Mouse (Mus musculus): ENCODE results near the gene Ntmt1. TPM values are rescaled to one million over a fixed set of nuclear protein-coding genes. Genes with fewer than 3 reads are reported as not detected.

The Ntmt1 gene
- 87.4 and 95.0 TPM in 2 replicates for polyA plus RNA-seq (2015; fragmentation: Nextera tagmentation; extraction: Ambion mirVana)

DNA sequence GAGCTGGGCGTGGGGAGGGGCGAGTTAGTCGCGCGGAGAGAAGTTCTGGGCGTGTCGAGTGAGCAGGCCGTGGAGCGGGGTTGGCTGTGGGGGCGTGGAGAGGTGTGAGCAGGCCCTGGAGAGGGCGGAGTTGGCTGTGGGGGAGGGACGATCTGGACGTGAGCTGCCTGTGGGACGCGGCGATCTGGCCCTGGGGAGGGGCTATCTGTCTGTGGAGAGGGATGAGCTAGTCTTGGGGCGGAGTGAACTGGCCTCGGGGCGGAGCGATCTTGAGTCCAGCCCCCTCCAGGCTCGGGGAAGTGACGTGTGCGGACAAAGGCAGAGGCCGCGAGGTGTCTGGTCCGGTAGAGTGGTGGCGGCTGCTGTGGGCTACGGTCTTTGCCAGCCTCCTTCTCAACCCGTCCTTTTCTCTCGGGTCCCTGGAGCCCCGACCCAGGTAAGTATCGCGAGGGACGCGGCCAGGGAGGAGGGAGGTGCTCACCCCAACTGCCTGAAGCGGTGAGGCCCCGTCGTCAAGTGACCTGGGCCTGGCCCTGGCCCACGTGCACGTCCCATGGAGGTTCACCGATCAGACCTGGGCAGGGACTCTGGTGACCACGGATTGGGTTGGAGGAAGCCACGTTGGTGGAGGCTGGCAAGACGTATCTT lies at the start of gene Ntmt1:
Gene Ntmt1, plus strand, starts transcription at position 179 of the 648 bp plus-strand sequence.

DNA sequence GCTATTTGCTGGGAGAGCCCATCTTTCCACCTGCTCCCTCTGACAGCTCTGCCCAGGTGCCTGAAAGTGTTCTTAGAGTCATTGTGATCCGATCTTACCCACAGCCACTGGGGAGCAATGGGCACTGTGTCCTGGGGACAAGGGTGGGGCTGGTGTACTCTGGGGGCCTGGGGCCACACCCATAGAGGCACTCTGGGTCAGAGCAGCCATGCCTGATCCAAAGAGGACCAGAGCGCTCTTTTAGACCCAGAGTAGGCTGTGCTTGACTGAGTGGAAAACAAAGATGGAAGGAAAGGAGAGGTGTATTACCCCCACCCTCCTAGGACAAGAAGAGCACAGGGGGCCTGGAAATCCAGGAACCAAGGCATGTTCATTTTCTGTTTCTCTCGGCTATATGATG lies 4.0 kb upstream of the Ntmt1 start, which contains the start of gene 1700001O22Rik:
Gene 1700001O22Rik, minus strand, starts transcription at position 58 of the 400 bp plus-strand sequence.

DNA sequence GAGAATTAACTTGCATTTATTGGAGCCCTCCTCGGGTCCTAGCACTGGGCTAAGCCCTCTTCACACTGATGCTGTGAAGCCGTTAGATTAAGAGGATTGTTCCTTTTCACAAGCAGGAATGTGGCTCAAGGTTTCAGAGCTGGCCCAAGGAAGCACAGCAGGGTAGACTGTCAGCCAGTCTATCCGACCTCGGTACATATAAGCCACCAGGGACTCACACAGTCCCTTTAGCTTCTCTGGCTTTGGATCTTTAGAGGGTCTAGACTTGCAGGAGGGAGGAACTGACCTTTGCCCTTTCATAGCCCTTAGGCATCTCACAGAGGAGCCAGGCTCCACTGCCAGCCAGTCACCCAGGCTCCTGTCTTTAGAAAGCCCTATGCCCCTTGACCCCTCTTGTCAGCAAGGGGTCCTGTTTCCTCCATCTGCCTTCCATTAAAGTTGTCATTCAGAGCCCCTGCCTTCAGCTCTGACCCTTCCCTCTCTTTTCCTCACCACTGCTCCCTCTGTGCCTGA lies 22.7 kb downstream of the Ntmt1 start, which contains the start of gene Asb6:
Gene Asb6, minus strand, starts transcription at position 51 of the 513 bp plus-strand sequence.

DNA sequence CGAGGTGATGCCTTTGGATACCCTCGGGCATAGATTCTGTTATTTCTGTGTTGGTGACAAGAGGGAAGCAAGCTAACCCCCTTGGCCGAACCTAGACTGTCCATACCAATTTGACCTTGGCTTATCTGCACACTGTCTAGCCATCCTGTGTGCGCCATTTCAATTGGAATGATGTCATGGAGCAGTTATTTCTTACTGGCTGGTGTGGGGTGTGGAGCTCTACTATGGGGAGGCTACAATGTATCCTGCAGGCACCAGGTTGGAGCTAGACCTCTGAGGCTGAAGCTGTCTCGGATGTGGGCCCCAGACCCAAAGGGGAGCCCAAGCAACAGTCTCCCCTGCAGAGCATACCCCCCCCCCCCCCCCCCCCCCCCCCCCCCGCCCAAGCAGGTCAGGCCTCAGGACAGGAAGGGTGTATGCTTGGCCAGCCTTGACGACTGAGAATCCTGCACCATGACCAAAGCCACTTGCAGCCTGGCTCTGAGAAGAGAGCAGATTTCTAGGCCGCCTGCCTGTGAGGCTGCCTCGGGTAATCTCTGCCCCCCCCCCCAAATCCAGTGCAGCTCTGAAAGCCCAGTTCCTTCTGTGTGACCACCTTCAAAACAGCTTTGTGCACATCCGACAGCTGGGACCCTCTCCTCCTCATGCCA lies 26.9 kb downstream of the Ntmt1 start, which contains the start of gene Prrx2:
Gene Prrx2, plus strand, starts transcription at position 600 of the 650 bp plus-strand sequence.

Other genes with a start within 250 kb of the Ntmt1 start
- 0.84 and 1.3 TPM in 2 replicates for gene Cstad, start 212.8 kb upstream of the Ntmt1 start, polyA plus RNA-seq (2015; fragmentation: Nextera tagmentation; extraction: Ambion mirVana)
- 0.79 and 0.87 TPM in 2 replicates for gene 1700001O22Rik, start 4.2 kb upstream of the Ntmt1 start, polyA plus RNA-seq (2015; fragmentation: Nextera tagmentation; extraction: Ambion mirVana)
- gene Asb6, start 22.5 kb downstream of the Ntmt1 start, polyA plus RNA-seq (2015; fragmentation: Nextera tagmentation; extraction: Ambion mirVana): 19.2 and 20.4 TPM in 2 replicates
- 5.0 and 5.5 TPM in 2 replicates for gene Prrx2, start 27.1 kb downstream of the Ntmt1 start, polyA plus RNA-seq (2015; fragmentation: Nextera tagmentation; extraction: Ambion mirVana)
- 33.3 and 40.7 TPM in 2 replicates for gene Ptges, start 122.0 kb downstream of the Ntmt1 start, polyA plus RNA-seq (2015; fragmentation: Nextera tagmentation; extraction: Ambion mirVana)
- 26.5 and 29.4 TPM in 2 replicates for gene Tor1b, start 145.1 kb downstream of the Ntmt1 start, polyA plus RNA-seq (2015; fragmentation: Nextera tagmentation; extraction: Ambion mirVana)
- gene Tor1a, start 160.1 kb downstream of the Ntmt1 start, polyA plus RNA-seq (2015; fragmentation: Nextera tagmentation; extraction: Ambion mirVana): 42.0 and 43.5 TPM in 2 replicates
- 33.1 and 34.8 TPM in 2 replicates for gene BC005624, start 174.4 kb downstream of the Ntmt1 start, polyA plus RNA-seq (2015; fragmentation: Nextera tagmentation; extraction: Ambion mirVana)
- 6.8 and 7.1 TPM in 2 replicates for gene Usp20, start 174.5 kb downstream of the Ntmt1 start, polyA plus RNA-seq (2015; fragmentation: Nextera tagmentation; extraction: Ambion mirVana)

Measured in urinary bladder, postnatal 0 days (tissue).